Mouse (Mus musculus) ES-CJ7 (cell line): ENCODE measurements around the gene Snx3.

Experiments
- DNase-seq: peaks from one replicate; pipeline ENCODE4 v3.0.0; 2011; ENCODE audit warnings: low read depth, low spot score

The Snx3 gene

GRCm38 (mm10) chr10:42510141-42510540, 8.3 kb downstream of the Snx3 start:
- peak; percentile 45 for DNase-seq

- DNase-seq, result no peak
Observed at GRCm38 (mm10) chr10:42511184-42512135, 9.6 kb downstream of the Snx3 start.

GRCm38 (mm10) chr10:42514125-42514524, 12.3 kb downstream of the Snx3 start:
- no peak for DNase-seq

GRCm38 (mm10) chr10:42518363-42518762, 16.5 kb downstream of the Snx3 start:
- no peak for DNase-seq

GRCm38 (mm10) chr10:42521315-42521981, 19.6 kb downstream of the Snx3 start:
- no peak for DNase-seq

- no peak for DNase-seq
Observed at GRCm38 (mm10) chr10:42522912-42523311, 21.1 kb downstream of the Snx3 start.

- no peak for DNase-seq
Observed at GRCm38 (mm10) chr10:42523556-42524162, 21.8 kb downstream of the Snx3 start.

- DNase-seq, result no peak
Observed at GRCm38 (mm10) chr10:42525682-42526081, 23.9 kb downstream of the Snx3 start.

- DNase-seq, result no peak
Observed at GRCm38 (mm10) chr10:42533836-42534453, 32.1 kb downstream of the Snx3 start.

- DNase-seq, result no peak
Observed at GRCm38 (mm10) chr10:42537571-42538316, 35.9 kb downstream of the Snx3 start.

GRCm38 (mm10) chr10:42545707-42546503, 44.1 kb downstream of the Snx3 start:
- peak; percentile 18 for DNase-seq

- DNase-seq, result peak; percentile 38
Observed at GRCm38 (mm10) chr10:42546507-42546906, 44.7 kb downstream of the Snx3 start.

- no peak for DNase-seq
Observed at GRCm38 (mm10) chr10:42559581-42560200, 57.9 kb downstream of the Snx3 start.

GRCm38 (mm10) chr10:42562272-42562671, 60.4 kb downstream of the Snx3 start:
- peak; percentile 91 for DNase-seq

- DNase-seq, result no peak
Observed at GRCm38 (mm10) chr10:42572567-42572966, 70.7 kb downstream of the Snx3 start.

GRCm38 (mm10) chr10:42572971-42573370, 71.1 kb downstream of the Snx3 start:
- DNase-seq, result no peak

- DNase-seq, result peak; percentile 88
Observed at GRCm38 (mm10) chr10:42574639-42575038, 72.8 kb downstream of the Snx3 start.

- DNase-seq, result no peak
Observed at GRCm38 (mm10) chr10:42577525-42578280, 75.9 kb downstream of the Snx3 start.

GRCm38 (mm10) chr10:42578281-42578675, 76.4 kb downstream of the Snx3 start:
- no peak for DNase-seq
